Mouse (Mus musculus) G1E (cell line): Measurements from ENCODE around the gene Fuca1. TPM values are rescaled to one million over a fixed set of nuclear protein-coding genes. Genes with fewer than 3 reads are reported as not detected.
A peak's percentile ranks its signal among the peaks of the same experiment; 100 is the strongest.
"Not testable (repeated sequence)": the region's sequence is repeated elsewhere in the genome, so short reads cannot be mapped to it uniquely, and the experiment has no call there.

ENCODE experiments used
- ATAC-seq: 2 replicates; pipeline ENCODE4 v1.8.0; 2016; ENCODE audit warnings: mild to moderate bottlenecking; ENCODE audit not compliant: insufficient number of reproducible peaks, poor library complexity, low FRiP score, severe bottlenecking; ENCODE audit errors: extremely low read depth
- DNase-seq: peaks from one replicate; pipeline ENCODE4 v3.0.0; 2012; ENCODE audit warnings: low spot score
- H3K27me3 ChIP-seq: 2 replicates; pipeline ENCODE4 v1.6.1; 2012; ENCODE audit warnings: mild to moderate bottlenecking, low read length, inconsistent platforms; ENCODE audit not compliant: insufficient read depth
- H3K36me3 ChIP-seq: replicated peaks from 2 replicates; pipeline ENCODE3; 2012; ENCODE audit warnings: mild to moderate bottlenecking, inconsistent platforms
- H3K4me1 ChIP-seq: 2 replicates; pipeline ENCODE4 v1.6.1; 2012; ENCODE audit warnings: low read depth, low read length, inconsistent platforms, mixed read lengths; ENCODE audit not compliant: insufficient read depth
- H3K4me3 ChIP-seq: 2 replicates; pipeline ENCODE4 v1.5.1; 2012; ENCODE audit warnings: low read depth, mild to moderate bottlenecking, inconsistent platforms, low read length, moderate library complexity, mixed read lengths
- H3K9me3 ChIP-seq: replicated peaks from 2 replicates; pipeline ENCODE4 v1.6.1; 2012; ENCODE audit warnings: inconsistent platforms
- CTCF ChIP-seq: IDR thresholded peaks from 2 replicates; pipeline ENCODE4 v1.5.1; 2012; ENCODE audit warnings: low read depth, low read length, inconsistent platforms, mixed read lengths
- GATA1 ChIP-seq: IDR thresholded peaks from 2 replicates; pipeline ENCODE4 v1.6.1; 2012; ENCODE audit warnings: borderline replicate concordance, low read length, inconsistent platforms, mixed read lengths
- GATA2 ChIP-seq: IDR thresholded peaks from 2 replicates; pipeline ENCODE4 v1.6.1; 2012; ENCODE audit warnings: low read depth, low read length, inconsistent platforms, borderline replicate concordance
- POLR2AphosphoS5 ChIP-seq: IDR thresholded peaks from 2 replicates; pipeline ENCODE4 v1.6.1; 2012; ENCODE audit warnings: low read depth, low read length, inconsistent platforms; ENCODE audit not compliant: insufficient replicate concordance
- TAL1 ChIP-seq: conservative IDR thresholded peaks from 2 replicates; pipeline ENCODE4 v1.6.1; 2012; ENCODE audit warnings: low read depth, low read length, inconsistent platforms, mixed read lengths
- polyA plus RNA-seq: library from polyadenylated mRNA; stranded (reverse); fragments of >175 nt; gene quantifications from 2 replicates; pipeline ENCODE4 v1.2.3, GENCODE M21; 2012
- total RNA-seq, 2 experiments: library from RNA; stranded (forward) in 1 of 2; stranded (reverse) in 1 of 2; fragments of 200-1000 nt in 1 of 2; fragments of >200 nt in 1 of 2; fragmentation: Nextera tagmentation in 1 of 2; gene quantifications; 2 replicates each; pipeline ENCODE4 v1.2.3; 2014 to 2017

Fuca1 gene
- total and polyA plus RNA-seq, 3 experiments: 13.9 to 149 (median 66.2) TPM

DNA sequence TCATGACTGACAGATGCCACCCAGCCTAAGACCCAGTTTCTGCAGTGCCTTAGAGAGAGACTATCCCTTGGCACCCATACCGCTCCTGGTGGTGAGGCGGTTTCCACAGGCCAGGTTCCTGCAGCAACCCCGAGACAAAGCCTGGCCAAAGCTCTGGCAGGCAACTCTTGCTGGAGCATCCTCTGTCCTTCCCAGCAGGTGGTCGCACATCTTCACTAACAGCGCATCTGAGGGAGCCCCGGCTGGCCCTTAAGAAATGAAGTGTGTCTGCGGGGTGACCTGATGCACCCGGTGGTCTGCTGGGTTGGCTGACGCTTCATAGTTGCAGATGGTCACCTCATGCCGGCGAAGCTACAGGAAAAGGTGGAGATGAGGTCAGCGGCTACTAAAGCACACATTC is 55.6 kb downstream of the Fuca1 start:
- no peak for ATAC-seq

DNA sequence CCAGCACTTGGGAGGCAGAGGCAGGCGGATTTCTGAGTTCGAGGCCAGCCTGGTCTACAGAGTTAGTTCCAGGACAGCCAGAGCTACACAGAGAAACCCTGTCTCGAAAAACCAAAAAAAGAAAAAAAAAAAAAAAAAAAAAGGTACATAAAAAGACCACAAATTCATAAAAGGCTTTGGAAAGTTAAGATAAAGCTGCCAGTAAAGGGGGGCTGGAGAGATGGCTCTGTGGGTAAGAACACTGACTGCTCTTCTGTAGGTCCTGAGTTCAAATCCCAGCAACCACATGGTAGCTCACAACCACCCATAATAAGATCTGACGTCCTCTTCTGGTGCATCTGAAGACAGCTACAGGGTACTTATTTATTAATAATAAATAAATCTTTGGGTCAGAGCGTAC is 59.7 kb downstream of the Fuca1 start:
- peaks cover 36% of the 10 kb centered on the region for H3K4me1 ChIP-seq
- not testable (repeated sequence) for DNase-seq, H3K9me3 ChIP-seq, ATAC-seq, H3K4me3 ChIP-seq, H3K27me3 ChIP-seq
- H3K36me3 ChIP-seq: peaks cover 88% of the 10 kb centered on the region

More for the DNA sequence above, 55.6 kb downstream of the Fuca1 start:
- H3K9me3 ChIP-seq: no peaks in the 10 kb centered on the region
- DNase-seq: no peak
- TF ChIP-seq POLR2AphosphoS5 (no peak), TAL1 (no peak), CTCF (no peak), GATA2 (no peak), GATA1 (no peak)
- H3K27me3 ChIP-seq: no peaks in the 10 kb centered on the region
- H3K36me3 ChIP-seq: peaks cover 74% of the 10 kb centered on the region
- H3K4me1 ChIP-seq: peaks cover 45% of the 10 kb centered on the region
- no peak overlapping the region for H3K4me3 ChIP-seq

DNA sequence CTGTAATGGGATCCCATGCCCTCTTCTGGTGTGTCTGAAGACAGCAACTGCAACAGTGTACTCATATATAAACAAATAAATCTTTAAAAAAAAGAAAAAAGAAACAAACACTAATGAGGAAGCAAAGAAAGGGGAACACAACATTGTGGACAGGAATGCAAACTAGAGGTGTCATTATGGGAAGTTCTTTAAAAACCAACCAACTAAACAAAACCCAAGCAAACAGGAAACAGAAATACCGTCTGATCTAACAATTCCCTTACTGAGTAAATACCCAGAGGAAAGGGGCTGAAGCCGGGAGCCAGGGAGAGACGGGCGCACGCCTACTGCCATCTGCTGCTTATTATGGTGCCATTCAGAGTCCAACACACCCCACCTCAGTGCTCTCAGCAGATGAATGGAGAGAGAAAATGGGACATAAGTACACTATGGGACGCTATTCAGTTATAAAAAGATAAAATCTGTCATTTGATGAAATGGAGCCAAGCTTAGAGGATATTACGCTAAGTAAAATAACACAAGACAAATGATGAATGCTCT is 61.1 kb downstream of the Fuca1 start:
- H3K9me3 ChIP-seq: no peaks in the 10 kb centered on the region
- no peaks in the 10 kb centered on the region for H3K27me3 ChIP-seq
- H3K36me3 ChIP-seq: peaks cover 82% of the 10 kb centered on the region
- ATAC-seq (no peak), DNase-seq (no peak)
- H3K4me1 ChIP-seq: peaks cover 47% of the 10 kb centered on the region
- no peak overlapping the region for H3K4me3 ChIP-seq
- TF ChIP-seq TAL1: no peak
- TF ChIP-seq GATA1: no peak
- no peak for TF ChIP-seq GATA2
- no peak for TF ChIP-seq CTCF
- no peak for TF ChIP-seq POLR2AphosphoS5

DNA sequence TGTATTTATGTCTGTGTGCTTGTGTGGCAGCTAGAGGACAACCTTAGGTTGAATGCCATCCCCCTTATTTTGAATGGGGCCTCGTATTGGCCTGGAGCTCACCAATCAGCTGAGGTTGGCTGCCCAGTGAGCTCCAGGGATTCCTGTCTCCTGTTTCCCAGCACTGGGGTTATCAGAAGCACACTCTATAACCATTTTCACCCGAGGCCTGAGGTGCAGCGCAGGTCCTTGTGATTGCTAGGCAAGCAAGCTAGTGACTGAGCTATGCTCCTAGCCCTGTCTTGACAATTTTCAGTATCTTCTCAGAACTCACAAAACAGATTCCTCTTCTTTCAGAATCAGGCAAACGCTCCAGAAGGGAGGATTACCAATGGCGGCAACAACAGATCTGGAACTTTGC is 64.0 kb downstream of the Fuca1 start:
- Histone ChIP-seq H3K4me1 (peaks cover 56% of the 10 kb centered on the region), H3K27me3 (no peaks in the 10 kb centered on the region), H3K9me3 (no peaks in the 10 kb centered on the region), H3K4me3 (no peak overlapping the region; the same call in 1 of the 2 replicates), H3K36me3 (peaks cover 57% of the 10 kb centered on the region)
- TF ChIP-seq GATA2 (no peak), GATA1 (no peak), POLR2AphosphoS5 (no peak)
- DNase-seq (no peak), ATAC-seq (no peak)

DNA sequence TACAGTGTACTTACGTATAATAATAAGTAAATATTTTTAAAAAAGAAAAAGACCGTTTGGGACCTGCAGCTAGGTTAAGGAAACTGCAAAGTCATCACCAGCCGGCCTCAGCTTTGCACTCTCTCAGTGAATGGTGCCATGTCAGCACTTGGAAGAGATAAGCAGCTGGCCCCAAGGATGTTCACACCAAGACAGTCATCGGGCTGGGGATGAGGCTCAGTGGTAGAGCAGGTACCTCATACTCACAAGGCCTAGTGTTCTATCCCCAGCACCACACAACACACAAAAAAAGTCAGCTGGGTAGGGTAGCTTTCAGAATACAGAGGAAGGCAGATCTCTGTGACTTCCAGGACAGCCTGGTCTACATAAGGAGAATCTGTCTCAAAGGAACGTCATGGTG is 64.7 kb downstream of the Fuca1 start:
- peak; percentile 70; the same call in 1 of the 2 replicates for ATAC-seq
- peak; percentile 41 for DNase-seq
- H3K9me3 ChIP-seq: no peaks in the 10 kb centered on the region
- no peak for TF ChIP-seq GATA1
- TF ChIP-seq TAL1: peak; percentile 72
- no peak for TF ChIP-seq GATA2
- peaks cover 54% of the 10 kb centered on the region for H3K36me3 ChIP-seq
- peaks cover 56% of the 10 kb centered on the region for H3K4me1 ChIP-seq
- no peaks in the 10 kb centered on the region for H3K27me3 ChIP-seq
- peak overlapping the region; percentile 39; the same call in 1 of the 2 replicates for H3K4me3 ChIP-seq

DNA sequence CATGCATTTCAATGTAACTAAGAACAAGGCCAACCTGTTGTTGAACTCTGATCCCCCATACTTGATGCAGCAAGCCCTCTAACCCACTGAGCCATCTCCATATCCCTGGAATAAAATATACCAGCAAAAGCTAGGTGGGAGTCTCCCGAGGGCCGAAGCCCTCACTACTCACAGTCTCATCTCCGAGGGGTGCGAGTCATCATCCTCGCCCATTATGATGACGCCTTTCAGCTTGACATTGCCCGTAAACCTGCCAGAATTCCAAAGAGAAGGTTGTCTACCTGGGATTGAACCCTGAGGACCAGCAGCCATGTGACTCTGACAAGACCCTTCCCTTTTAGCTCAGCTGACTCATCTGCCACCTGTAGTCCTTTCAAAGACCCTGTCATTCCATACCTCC is 65.2 kb downstream of the Fuca1 start:
- DNase-seq: no peak
- peaks cover 49% of the 10 kb centered on the region for H3K36me3 ChIP-seq
- TF ChIP-seq GATA1: no peak
- no peak for TF ChIP-seq CTCF
- TF ChIP-seq GATA2: no peak
- no peak for TF ChIP-seq POLR2AphosphoS5
- no peak for TF ChIP-seq TAL1
- peaks cover 58% of the 10 kb centered on the region for H3K4me1 ChIP-seq
- peak overlapping the region; percentile 98 for H3K4me3 ChIP-seq
- no peak for ATAC-seq
- H3K9me3 ChIP-seq: no peaks in the 10 kb centered on the region
- H3K27me3 ChIP-seq: no peaks in the 10 kb centered on the region
